Comparison of ENCODE assay signal across 8 mouse cellular contexts in genomic region chr7:4835631-4836327, GRCm38 (mm10). TPM values are rescaled to one million over a fixed set of nuclear protein-coding genes. Genes with fewer than 3 reads are reported as not detected.
DNase-seq lines count a peak whose midpoint lies in the region; ATAC-seq and TF ChIP-seq lines count a peak whose summit lies in the region.

No protein-coding gene starts in this region.

- peak overlapping the region; percentile 87 for H3K4me2 ChIP-seq in kidney, embryonic 15.5 days

- no peak overlapping the region for H3K9ac ChIP-seq in heart, adult 2 months (ENCODE audit: low read depth, low read length)
- peak overlapping the region; percentile 61 for H3K9ac ChIP-seq in kidney, embryonic 15.5 days

- 6% methylated on average over 33 of the region's 34 CpGs for WGBS in heart, adult 2 months
- 6% methylated on average over 34 of the region's 34 CpGs for WGBS in embryonic facial prominence, embryonic 10.5 days
- 4% methylated on average over 33 of the region's 34 CpGs for WGBS in kidney, embryonic 15.5 days

- H3K4me1 ChIP-seq in heart, adult 2 months (ENCODE audit: control insufficient read depth, insufficient read depth, low read length) = no peaks in the 10 kb centered on the region
- H3K4me1 ChIP-seq in embryonic facial prominence, embryonic 10.5 days = peaks cover 10% of the 10 kb centered on the region
- H3K4me1 ChIP-seq in kidney, embryonic 15.5 days = peaks cover 16% of the 10 kb centered on the region

- no peaks in the 10 kb centered on the region for H3K36me3 ChIP-seq in heart, adult 2 months (ENCODE audit: control insufficient read depth, insufficient read depth, low read length)
- H3K36me3 ChIP-seq in embryonic facial prominence, embryonic 10.5 days (replicated peaks) = no peaks in the 10 kb centered on the region
- no peaks in the 10 kb centered on the region for H3K36me3 ChIP-seq in kidney, embryonic 15.5 days

- H3K27me3 ChIP-seq in heart, adult 2 months (ENCODE audit: control insufficient read depth, insufficient read depth, low read length) = peaks cover 12% of the 10 kb centered on the region
- peaks cover 90% of the 10 kb centered on the region for H3K27me3 ChIP-seq in embryonic facial prominence, embryonic 10.5 days (replicated peaks; ENCODE audit: low read depth, poor library complexity, severe bottlenecking)
- H3K27me3 ChIP-seq in kidney, embryonic 15.5 days = peaks cover 76% of the 10 kb centered on the region

- TF ChIP-seq CTCF in heart, adult 2 months (IDR thresholded peaks at IDR 0.05) = no peak

- no peaks in the 10 kb centered on the region; the same call in 1 of the 2 replicates for H3K9me3 ChIP-seq in embryonic facial prominence, embryonic 10.5 days
- H3K9me3 ChIP-seq in kidney, embryonic 15.5 days (replicated peaks) = no peaks in the 10 kb centered on the region

- H3K4me3 ChIP-seq in heart, adult 2 months = peak overlapping the region; percentile 38
- H3K4me3 ChIP-seq in embryonic facial prominence, embryonic 10.5 days = peak overlapping the region; percentile 64
- H3K4me3 ChIP-seq in kidney, embryonic 15.5 days (replicated peaks) = peak overlapping the region; percentile 53

- intact Hi-C loops in heart, adult 2 months (cut with DNase I) = no loop called here
- intact Hi-C loops in heart, postnatal 36 days (cut with DNase I) = no loop called here
- intact Hi-C loops in gastrocnemius, postnatal 36 days (cut with DNase I) = no loop called here

- no peaks in the 10 kb centered on the region for H3K79me2 ChIP-seq in heart, adult 2 months (replicated peaks; ENCODE audit: control insufficient read depth, insufficient read depth, low read length)

- TF ChIP-seq EP300 in heart, adult 2 months (IDR thresholded peaks at IDR 0.05; ENCODE audit: insufficient read depth, low read depth, low read length) = no peak

- TF ChIP-seq POLR2A in heart, adult 2 months (IDR thresholded peaks at IDR 0.05; ENCODE audit: insufficient read depth, low read depth, low read length) = no peak

- H3K27ac ChIP-seq in heart, adult 2 months = no peak overlapping the region
- H3K27ac ChIP-seq in embryonic facial prominence, embryonic 10.5 days (replicated peaks) = peak overlapping the region; percentile 66; the same call in 1 of the 2 replicates
- H3K27ac ChIP-seq in kidney, embryonic 15.5 days = peak overlapping the region; percentile 71; the same call in 1 of the 2 replicates

- no peak for DNase-seq in heart, adult 2 months
- no peak for DNase-seq in heart, postnatal 36 days
- no peak for DNase-seq in embryonic facial prominence, embryonic 10.5 days (ENCODE audit: low spot score)
- no peak for DNase-seq in urinary bladder, postnatal 4 days (ENCODE audit: low spot score in 2 of 2)
- no peak for DNase-seq in gastrocnemius, postnatal 36 days
- DNase-seq in layer of hippocampus, adult 18-20 months (ENCODE audit: low spot score in 2 of 2) = no peak

- no peak; the same call in none of the 2 replicates for ATAC-seq in kidney, embryonic 15.5 days (replicated peaks; ENCODE audit: low FRiP score)
- ATAC-seq in megakaryocyte progenitor cell, adult 5-6 weeks (replicated peaks; ENCODE audit: poor library complexity) = 0 out of 2 replicates have a peak, but pooled peaks have one; percentile 10

RNA-seq across cellular contexts. Expression of gene Shisa7, which starts 8.7 kb away (rescaled TPM):
- under 1 TPM in 1 of 2 experiments, not detected in 1; 0.07 TPM for total RNA-seq in heart, adult 2 months (2021)
- polyA plus RNA-seq in heart, adult 2 months (2012; rRNA removed) = 0.09 and 0.12 TPM in 2 replicates
- total RNA-seq in heart, postnatal 36 days (2021) = not detected
- polyA plus RNA-seq in embryonic facial prominence, embryonic 10.5 days (2016; fragmentation: Nextera tagmentation; extraction: Ambion mirVana) = 0.23 and 0.35 TPM in 2 replicates
- 0.84 and 0.96 TPM in 2 replicates for polyA plus RNA-seq in kidney, embryonic 15.5 days (2015; fragmentation: Nextera tagmentation; extraction: Ambion mirVana)
- 0.05 TPM in 1 of 2 replicates, not detected in the other for total RNA-seq in megakaryocyte progenitor cell, adult 5-6 weeks (2015)
- total RNA-seq in megakaryocyte progenitor cell, adult 5-6 weeks (2017) = not detected in 2 replicates
- total RNA-seq in gastrocnemius, postnatal 36 days (2021) = not detected
- total RNA-seq in layer of hippocampus, adult 18-20 months (2021) = 100 to 1,000 TPM; 150 to 162 TPM

RNA-seq across cellular contexts. Expression of gene Ube2s, which starts 23.4 kb away (rescaled TPM):
- total RNA-seq in heart, adult 2 months (2021) = 10 to 100 TPM; 85.1 to 99.1 TPM
- 167 and 265 TPM in 2 replicates for polyA plus RNA-seq in heart, adult 2 months (2012; rRNA removed)
- total RNA-seq in heart, postnatal 36 days (2021) = 10 to 100 TPM; 89.8 to 95.7 TPM
- polyA plus RNA-seq in embryonic facial prominence, embryonic 10.5 days (2016; fragmentation: Nextera tagmentation; extraction: Ambion mirVana) = 422 and 438 TPM in 2 replicates
- 384 and 386 TPM in 2 replicates for polyA plus RNA-seq in kidney, embryonic 15.5 days (2015; fragmentation: Nextera tagmentation; extraction: Ambion mirVana)
- total RNA-seq in megakaryocyte progenitor cell, adult 5-6 weeks (2015) = 280 and 341 TPM in 2 replicates
- total RNA-seq in megakaryocyte progenitor cell, adult 5-6 weeks (2017) = 169 and 190 TPM in 2 replicates
- 10 to 100 TPM; 70.3 to 83.7 TPM for total RNA-seq in gastrocnemius, postnatal 36 days (2021)
- total RNA-seq in layer of hippocampus, adult 18-20 months (2021) = 100 to 1,000 TPM; 102 to 121 TPM

RNA-seq across cellular contexts. Expression of gene Isoc2b, which starts 34.3 kb away (rescaled TPM):
- 1 to 10 TPM; 3.5 to 3.8 TPM for total RNA-seq in heart, adult 2 months (2021)
- 10.0 and 10.3 TPM in 2 replicates for polyA plus RNA-seq in heart, adult 2 months (2012; rRNA removed)
- 1 to 10 TPM; 3.9 to 4.6 TPM for total RNA-seq in heart, postnatal 36 days (2021)
- polyA plus RNA-seq in embryonic facial prominence, embryonic 10.5 days (2016; fragmentation: Nextera tagmentation; extraction: Ambion mirVana) = 2.6 and 4.1 TPM in 2 replicates
- 6.1 and 7.2 TPM in 2 replicates for polyA plus RNA-seq in kidney, embryonic 15.5 days (2015; fragmentation: Nextera tagmentation; extraction: Ambion mirVana)
- 9.1 and 13.4 TPM in 2 replicates for total RNA-seq in megakaryocyte progenitor cell, adult 5-6 weeks (2015)
- 34.9 and 98.1 TPM in 2 replicates for total RNA-seq in megakaryocyte progenitor cell, adult 5-6 weeks (2017)
- total RNA-seq in gastrocnemius, postnatal 36 days (2021) = 1 to 10 TPM; 3.6 to 3.8 TPM
- total RNA-seq in layer of hippocampus, adult 18-20 months (2021) = 1 to 10 TPM; 4.4 to 6.3 TPM

RNA-seq across cellular contexts. Expression of gene Isoc2a, which starts 41.2 kb away (rescaled TPM):
- 10 to 100 TPM; 48.9 to 55.5 TPM for total RNA-seq in heart, adult 2 months (2021)
- polyA plus RNA-seq in heart, adult 2 months (2012; rRNA removed) = 29.3 and 30.6 TPM in 2 replicates
- 10 to 100 TPM; 45.4 to 48.8 TPM for total RNA-seq in heart, postnatal 36 days (2021)
- 0.68 and 0.86 TPM in 2 replicates for polyA plus RNA-seq in embryonic facial prominence, embryonic 10.5 days (2016; fragmentation: Nextera tagmentation; extraction: Ambion mirVana)
- 0.93 and 1.2 TPM in 2 replicates for polyA plus RNA-seq in kidney, embryonic 15.5 days (2015; fragmentation: Nextera tagmentation; extraction: Ambion mirVana)
- 2.4 and 3.1 TPM in 2 replicates for total RNA-seq in megakaryocyte progenitor cell, adult 5-6 weeks (2015)
- 7.3 and 8.7 TPM in 2 replicates for total RNA-seq in megakaryocyte progenitor cell, adult 5-6 weeks (2017)
- 10 to 100 TPM; 21.0 to 28.3 TPM for total RNA-seq in gastrocnemius, postnatal 36 days (2021)
- total RNA-seq in layer of hippocampus, adult 18-20 months (2021) = 10 to 100 TPM; 14.9 to 15.9 TPM

RNA-seq across cellular contexts. Expression of gene Rpl28, which starts 43.1 kb away (rescaled TPM):
- 100 to 1,000 TPM; 492 to 575 TPM for total RNA-seq in heart, adult 2 months (2021)
- polyA plus RNA-seq in heart, adult 2 months (2012; rRNA removed) = 135 and 202 TPM in 2 replicates
- total RNA-seq in heart, postnatal 36 days (2021) = 100 to 1,000 TPM; 515 to 545 TPM
- polyA plus RNA-seq in embryonic facial prominence, embryonic 10.5 days (2016; fragmentation: Nextera tagmentation; extraction: Ambion mirVana) = 386 and 403 TPM in 2 replicates
- polyA plus RNA-seq in kidney, embryonic 15.5 days (2015; fragmentation: Nextera tagmentation; extraction: Ambion mirVana) = 391 and 408 TPM in 2 replicates
- 1,898 and 2,111 TPM in 2 replicates for total RNA-seq in megakaryocyte progenitor cell, adult 5-6 weeks (2015)
- total RNA-seq in megakaryocyte progenitor cell, adult 5-6 weeks (2017) = 686 and 710 TPM in 2 replicates
- total RNA-seq in gastrocnemius, postnatal 36 days (2021) = 100 to 1,000 TPM; 431 to 514 TPM
- total RNA-seq in layer of hippocampus, adult 18-20 months (2021) = 100 to 1,000 TPM; 474 to 485 TPM

Comparison
In these comparisons a context has a peak if more than half of its experiments do, and no peak if none do; other contexts are left out.
1. RNA of gene Shisa7, which starts 8.7 kb away (total RNA-seq): 150 to 162 TPM in layer of hippocampus, adult 18-20 months; 0.07 TPM in heart, adult 2 months, not detected in heart, postnatal 36 days, 0.05 TPM in megakaryocyte progenitor cell, adult 5-6 weeks and not detected in gastrocnemius, postnatal 36 days; every median in the first group is over 100 times any median in the second.
2. Peak in every context shown above with its lines, with median percentiles within 50 percentile points of each other: H3K4me3 ChIP-seq.